Mouse (Mus musculus): ENCODE results near the gene Spsb3.

The Spsb3 gene

DNA sequence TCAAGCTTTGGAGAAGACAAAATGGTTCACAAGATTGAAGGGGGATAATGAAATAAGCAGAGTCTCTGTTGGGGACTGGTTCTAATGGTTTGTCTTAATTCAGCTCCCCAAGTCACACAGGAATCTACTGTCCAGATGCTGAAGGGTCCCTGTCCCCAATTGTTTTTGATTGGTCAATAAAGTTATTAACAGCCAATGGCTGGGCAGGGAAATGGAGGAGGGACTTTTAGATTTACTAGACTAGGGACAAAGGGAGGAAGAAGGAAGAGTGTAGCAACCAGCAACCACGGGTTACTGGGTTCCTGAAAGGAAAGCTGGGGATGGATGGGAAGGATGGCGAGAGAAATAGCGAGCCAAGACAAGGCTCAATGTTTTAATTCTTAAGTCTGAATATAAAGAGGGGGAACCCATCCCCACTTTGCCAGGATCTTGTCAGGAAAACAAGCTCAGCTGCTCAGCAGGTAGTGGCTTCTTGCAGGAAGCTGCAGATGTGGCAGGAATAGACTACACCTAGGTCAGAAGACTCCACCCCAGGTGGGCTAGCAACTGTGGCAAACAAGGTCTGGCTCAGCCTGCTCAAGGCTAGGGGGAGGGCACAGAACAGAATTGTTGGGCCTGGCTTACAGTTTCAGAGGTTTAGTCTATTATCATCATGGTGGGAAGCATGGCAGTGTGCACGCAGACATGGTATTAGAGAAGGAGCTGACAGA lies 12.6 kb upstream of the Spsb3 start:
- in situ Hi-C loops (cut with MboI; ENCODE audit: low sequenced_read_pairs), result no loop called here

DNA sequence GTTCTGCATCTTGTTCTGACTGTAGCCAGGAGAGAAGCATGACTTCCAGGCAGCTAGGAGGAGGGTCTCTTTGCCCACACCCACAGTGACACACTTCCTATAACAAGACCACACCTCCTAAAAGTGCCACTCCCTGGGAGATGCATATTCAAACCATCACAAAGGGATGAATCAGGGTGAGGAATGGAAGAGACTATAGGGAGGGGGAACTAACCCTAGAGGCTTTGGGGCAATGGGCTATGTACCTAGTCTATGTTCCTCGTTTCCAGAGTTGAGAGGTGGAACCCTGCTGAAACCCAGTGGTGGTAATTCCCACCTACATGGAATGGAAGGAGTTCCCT lies 12.1 kb upstream of the Spsb3 start:
- in situ Hi-C loops (cut with MboI; ENCODE audit: low sequenced_read_pairs), result no loop called here

- in situ Hi-C loops (cut with MboI; ENCODE audit: low sequenced_read_pairs), result no loop called here
These were observed 11.5 kb upstream of the Spsb3 start for GRCm38 (mm10) chr17:24874989-24875388.

DNA sequence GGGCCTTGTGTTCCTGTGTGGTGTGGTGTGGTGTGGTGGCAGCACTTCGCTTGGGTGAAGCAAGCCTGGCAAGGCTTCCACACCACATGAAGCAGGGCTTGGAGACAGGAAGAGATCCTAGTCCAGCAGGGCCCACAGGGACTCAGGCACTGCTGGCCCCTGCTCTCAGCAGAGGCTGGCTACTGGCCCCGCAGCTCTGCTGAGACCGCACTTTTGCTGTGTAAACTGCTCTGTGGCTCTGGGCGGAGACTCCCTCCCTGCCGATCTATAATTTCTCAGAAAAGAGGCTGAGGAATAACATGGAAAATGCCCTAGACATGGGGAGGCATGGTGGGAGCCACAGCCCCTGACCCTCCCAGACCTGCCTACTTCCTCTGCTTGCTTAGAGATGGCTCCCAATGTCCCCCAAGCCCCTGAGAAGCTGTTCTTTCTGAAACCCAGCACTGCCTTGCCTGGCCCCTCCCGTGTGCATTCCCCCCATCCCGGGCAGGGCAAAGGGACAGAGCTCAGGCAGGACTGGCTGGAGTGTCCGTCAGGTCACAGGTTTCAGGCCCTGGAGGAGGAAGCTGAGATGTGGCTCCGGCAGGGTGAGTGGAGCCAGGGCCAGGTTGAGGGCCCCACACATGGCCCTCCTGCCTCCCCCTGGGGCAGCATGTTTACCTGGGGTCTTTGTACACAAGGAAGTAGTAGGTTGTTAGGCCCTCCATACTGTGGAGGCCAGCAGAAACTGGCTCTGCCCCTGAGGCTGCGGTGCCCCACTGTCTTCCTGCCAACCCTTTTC lies 8.9 kb upstream of the Spsb3 start:
- in situ Hi-C loops (cut with MboI; ENCODE audit: low sequenced_read_pairs), result no loop called here

DNA sequence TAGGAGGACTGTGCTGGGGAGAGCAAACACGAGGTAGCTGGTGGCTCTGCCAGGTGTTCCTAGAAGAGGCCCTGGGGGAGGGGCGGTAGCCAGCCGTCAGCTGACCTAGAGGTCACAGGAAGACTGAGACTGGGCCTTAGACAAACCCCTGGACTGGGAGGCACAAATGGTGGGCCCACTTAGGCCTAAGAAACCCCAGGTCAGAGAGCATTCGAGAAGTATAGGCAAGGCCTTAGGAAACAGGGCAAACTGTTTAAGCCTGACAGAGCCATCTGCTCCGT lies 8.4 kb upstream of the Spsb3 start:
- in situ Hi-C loops (cut with MboI; ENCODE audit: low sequenced_read_pairs), result no loop called here

- in situ Hi-C loops (cut with MboI; ENCODE audit: low sequenced_read_pairs), result no loop called here
These were observed 7.9 kb upstream of the Spsb3 start for GRCm38 (mm10) chr17:24878531-24878930.

DNA sequence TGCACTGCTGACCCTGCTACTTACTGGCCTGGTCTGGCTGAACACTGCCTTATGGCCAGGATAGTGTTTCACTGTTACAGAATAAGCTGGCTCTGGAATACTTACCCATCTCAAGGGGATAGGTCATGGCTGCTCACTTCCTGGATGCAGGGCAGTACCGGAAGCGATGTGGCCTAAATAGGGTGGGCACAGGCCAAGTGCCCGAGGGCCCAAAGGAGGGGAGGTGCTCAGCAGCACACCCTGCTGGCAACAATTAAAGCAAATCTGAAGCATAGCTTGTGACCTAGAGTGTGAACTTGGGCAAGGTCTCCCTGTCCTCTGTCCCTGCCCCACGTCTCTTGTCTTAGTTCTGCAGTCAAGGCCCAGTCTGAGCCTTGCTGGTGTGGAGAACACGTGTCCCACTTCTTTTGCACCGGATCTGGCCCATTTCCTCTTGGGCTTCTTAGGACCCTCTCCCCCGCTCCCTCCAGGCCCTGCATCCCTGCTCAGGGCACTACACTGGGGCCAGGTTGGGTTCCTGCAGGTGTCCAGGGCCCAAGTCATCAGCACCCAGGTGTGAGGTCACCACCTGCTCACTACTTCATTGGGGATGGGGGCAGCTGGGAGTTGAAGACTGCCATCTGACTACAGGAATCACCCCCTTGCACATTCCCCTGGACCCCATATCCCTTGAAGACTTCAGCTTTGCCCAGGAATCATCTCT lies 4.6 kb upstream of the Spsb3 start:
- in situ Hi-C loops (cut with MboI; ENCODE audit: low sequenced_read_pairs), result loop anchor here (10.0 kb wide), 1 partner anchor 137 kb away; no protein-coding TSS in a partner anchor

- in situ Hi-C loops (cut with MboI; ENCODE audit: low sequenced_read_pairs), result loop anchor here (10.0 kb wide), 1 partner anchor 140 kb away; no protein-coding TSS in a partner anchor
These were observed 2.1 kb upstream of the Spsb3 start for GRCm38 (mm10) chr17:24884391-24884790.

- in situ Hi-C loops (cut with MboI; ENCODE audit: low sequenced_read_pairs), result loop anchor here (10.0 kb wide), 1 partner anchor 141 kb away; no protein-coding TSS in a partner anchor
These were observed 898 bp upstream of the Spsb3 start for GRCm38 (mm10) chr17:24885356-24886133.

DNA sequence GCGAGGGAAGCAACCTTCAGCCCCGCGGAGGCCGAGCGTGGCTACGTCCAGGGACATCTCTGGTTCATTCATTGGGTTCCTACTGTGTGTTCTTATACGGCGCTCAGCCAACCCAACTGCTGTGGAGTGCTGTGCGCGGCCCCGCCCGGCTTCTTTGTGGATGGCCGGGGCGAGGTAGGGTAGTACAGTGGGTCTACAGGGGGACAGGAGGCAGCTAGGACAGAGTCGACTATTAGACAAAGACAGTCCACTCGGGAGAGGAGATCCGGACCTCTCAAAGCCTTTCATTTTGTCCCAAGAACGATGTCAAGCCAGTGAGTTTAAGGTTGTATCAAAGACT lies 459 bp downstream of the Spsb3 start:
- in situ Hi-C loops (cut with MboI; ENCODE audit: low sequenced_read_pairs), result loop anchor here (10.0 kb wide), 1 partner anchor 142 kb away; no protein-coding TSS in a partner anchor

DNA sequence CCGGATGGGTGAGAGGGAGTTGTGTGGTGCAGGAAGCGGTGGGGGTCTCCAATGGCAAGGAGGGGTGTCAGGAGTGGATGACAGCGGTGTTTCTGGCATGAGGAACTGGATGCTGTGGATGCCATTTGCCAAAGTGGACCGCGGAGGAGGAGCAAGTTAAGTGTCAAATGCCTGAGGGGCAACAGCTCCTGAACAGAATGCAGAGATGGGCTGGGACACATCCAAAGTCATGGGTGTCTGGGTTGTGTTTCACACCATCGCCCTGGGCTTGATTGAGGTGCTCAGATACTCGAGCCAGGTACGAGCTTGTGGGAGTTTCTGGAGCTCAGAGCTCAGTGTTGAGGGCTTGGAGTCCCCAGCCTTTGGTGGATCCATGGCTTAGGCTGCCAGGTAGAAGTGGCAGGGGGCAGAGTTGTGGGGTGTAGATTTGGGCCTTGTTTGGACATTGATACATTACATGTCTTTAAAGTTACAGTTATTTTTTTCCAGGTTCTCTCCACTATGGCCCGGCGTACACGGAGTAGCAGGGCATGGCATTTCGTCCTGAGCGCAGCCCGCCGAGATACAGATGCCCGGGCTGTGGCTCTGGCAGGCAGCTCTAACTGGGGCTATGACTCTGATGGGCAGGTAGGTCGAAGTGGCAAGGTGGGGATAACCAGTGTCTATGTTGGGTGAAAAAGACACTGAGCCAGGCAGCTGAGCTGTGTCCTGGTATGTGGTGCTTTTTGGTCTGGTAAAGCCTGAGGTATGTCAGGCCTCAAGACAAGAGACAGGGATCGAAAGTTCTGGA lies 1.0 kb downstream of the Spsb3 start:
- in situ Hi-C loops (cut with MboI; ENCODE audit: low sequenced_read_pairs), result loop anchor here (10.0 kb wide), 1 partner anchor 143 kb away; no protein-coding TSS in a partner anchor

- in situ Hi-C loops (cut with MboI; ENCODE audit: low sequenced_read_pairs), result loop anchor here (10.0 kb wide), 1 partner anchor 144 kb away; no protein-coding TSS in a partner anchor
These were observed 2.4 kb downstream of the Spsb3 start for GRCm38 (mm10) chr17:24888862-24889261.

GRCm38 (mm10) chr17:24890151-24891092 lies 4.0 kb downstream of the Spsb3 start:
- in situ Hi-C loops (cut with MboI; ENCODE audit: low sequenced_read_pairs), result no loop called here

DNA sequence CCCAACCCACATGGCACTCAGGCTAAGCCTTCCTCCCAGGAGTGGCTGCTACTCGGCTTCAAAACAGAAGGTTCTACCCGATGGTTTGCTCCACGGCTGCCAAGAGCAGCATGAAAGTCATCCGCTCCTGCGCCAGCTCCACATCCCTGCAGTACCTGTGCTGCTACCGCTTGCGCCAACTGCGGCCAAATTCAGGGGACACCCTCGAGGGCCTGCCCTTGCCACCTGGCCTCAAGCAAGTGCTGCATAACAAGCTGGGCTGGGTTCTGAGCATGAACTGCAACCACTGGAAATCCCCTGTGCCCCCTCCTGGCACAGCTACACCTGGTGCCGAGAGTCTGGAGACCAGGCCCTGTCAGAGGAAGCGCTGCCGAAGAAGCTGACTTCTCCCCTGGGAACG lies 4.9 kb downstream of the Spsb3 start:
- in situ Hi-C loops (cut with MboI; ENCODE audit: low sequenced_read_pairs), result no loop called here

- in situ Hi-C loops (cut with MboI; ENCODE audit: low sequenced_read_pairs), result no loop called here
These were observed 6.3 kb downstream of the Spsb3 start for GRCm38 (mm10) chr17:24892785-24893184.

DNA sequence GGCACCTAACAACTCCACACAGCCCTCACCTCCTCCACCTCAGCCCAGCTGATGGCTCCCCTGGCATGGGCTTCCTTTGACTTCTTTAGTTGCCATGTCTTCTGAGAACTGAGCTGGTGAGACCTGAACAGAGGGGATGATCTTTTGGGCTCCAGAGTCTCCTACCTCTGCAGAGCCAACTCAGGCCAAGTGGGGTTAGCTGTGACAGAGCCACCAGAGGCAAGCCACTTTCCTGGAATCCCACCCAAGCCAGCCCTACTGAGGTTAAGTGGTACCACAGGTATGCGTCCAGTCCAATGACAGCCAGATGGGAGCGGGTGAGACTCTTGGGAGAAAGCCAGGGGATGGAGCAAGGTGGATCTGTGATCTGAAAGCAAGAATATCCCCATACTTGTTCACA lies 6.8 kb downstream of the Spsb3 start:
- in situ Hi-C loops (cut with MboI; ENCODE audit: low sequenced_read_pairs), result no loop called here

- in situ Hi-C loops (cut with MboI; ENCODE audit: low sequenced_read_pairs), result no loop called here
These were observed 7.9 kb downstream of the Spsb3 start for GRCm38 (mm10) chr17:24894061-24894994.

DNA sequence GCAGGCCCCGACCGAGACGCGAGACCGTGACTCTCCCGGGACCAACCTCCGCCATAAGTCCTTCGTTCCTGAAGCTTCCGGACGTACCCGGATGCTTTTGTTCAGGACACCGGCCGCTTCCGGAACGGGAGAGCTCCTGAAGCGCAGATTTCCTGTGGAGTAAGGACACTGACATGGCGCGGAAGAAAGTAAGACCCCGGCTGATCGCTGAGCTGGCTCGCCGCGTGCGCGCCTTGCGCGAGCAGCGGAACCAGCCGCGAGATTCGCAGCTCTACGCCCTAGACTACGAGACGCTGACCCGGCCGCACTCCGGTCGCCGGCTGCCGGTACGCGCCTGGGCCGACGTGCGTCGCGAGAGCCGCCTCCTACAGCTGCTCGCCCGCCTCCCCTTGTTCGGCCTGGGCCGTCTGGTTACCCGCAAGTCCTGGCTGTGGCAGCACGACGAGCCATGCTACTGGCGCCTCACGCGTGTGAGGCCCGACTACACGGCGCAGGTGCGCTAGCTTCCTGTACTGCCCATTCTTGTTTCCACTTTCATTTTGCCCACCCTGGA lies 8.6 kb downstream of the Spsb3 start, which contains the start of the genes Eme2 and Mrps34:
Gene Eme2, minus strand, starts transcription at position 93 of the 553 bp plus-strand sequence.
Gene Mrps34, plus strand, starts transcription at position 122 of the 553 bp plus-strand sequence.
- in situ Hi-C loops (cut with MboI; ENCODE audit: low sequenced_read_pairs), result no loop called here

Measured in CH12F3 (cell line).